Mouse (Mus musculus) spleen, adult 2 months (tissue): Measurements from ENCODE around the gene Galnt2.

Experiments used
- CTCF ChIP-seq: fragments of 200-500 bp; IDR thresholded peaks from 2 replicates; pipeline ENCODE4 v1.5.1; 2011; ENCODE audit warnings: mild to moderate bottlenecking, inconsistent platforms; ENCODE audit not compliant: insufficient read depth, insufficient read length, insufficient replicate concordance; ENCODE audit errors: extremely low read depth
- POLR2A ChIP-seq: fragments of 200-500 bp; IDR thresholded peaks from 2 replicates; pipeline ENCODE4 v1.6.1; 2011; ENCODE audit warnings: low read depth, low read length, inconsistent platforms

GRCm38 (mm10) chr8:124290911-124291691 is 59.9 kb downstream of the Galnt2 start:
- TF ChIP-seq POLR2A: no peak
- TF ChIP-seq CTCF: peak; percentile 14; the same call in 1 of the 2 replicates
